Mouse (Mus musculus) regulatory T cell (primary cell): ENCODE results near the gene Nepro.

Experiments
- in situ Hi-C: fragments of 300-600 bp; cut with MboI, MseI; formaldehyde crosslinking; loops from one replicate; pipeline ENCODE4 v1.15.1; 2025; ENCODE audit warnings: high pct_unique_total_duplicates

Nepro gene

GRCm38 (mm10) chr16:44724083-44724787, at the start of gene Nepro:
Nepro (plus strand) TSS chr16:44724301.
- in situ Hi-C loops, result no loop called here

GRCm38 (mm10) chr16:44676357-44676756, 47.7 kb upstream of the Nepro start:
- in situ Hi-C loops, result no loop called here

GRCm38 (mm10) chr16:44679082-44679481, 45.0 kb upstream of the Nepro start:
- in situ Hi-C loops, result no loop called here

GRCm38 (mm10) chr16:44679503-44679971, 44.6 kb upstream of the Nepro start:
- in situ Hi-C loops, result no loop called here

GRCm38 (mm10) chr16:44680756-44681498, 43.2 kb upstream of the Nepro start:
- in situ Hi-C loops, result no loop called here

- in situ Hi-C loops, result no loop called here
These were observed 39.5 kb upstream of the Nepro start for GRCm38 (mm10) chr16:44684646-44685045.

GRCm38 (mm10) chr16:44685401-44685800, 38.7 kb upstream of the Nepro start:
- in situ Hi-C loops, result no loop called here

GRCm38 (mm10) chr16:44686991-44687718, 36.9 kb upstream of the Nepro start:
- in situ Hi-C loops, result no loop called here

- in situ Hi-C loops, result no loop called here
These were observed 36.2 kb upstream of the Nepro start for GRCm38 (mm10) chr16:44687719-44688420.

GRCm38 (mm10) chr16:44688507-44688906, 35.6 kb upstream of the Nepro start:
- in situ Hi-C loops, result no loop called here

GRCm38 (mm10) chr16:44690501-44690900, 33.6 kb upstream of the Nepro start:
- in situ Hi-C loops, result no loop called here

GRCm38 (mm10) chr16:44691066-44691465, 33.0 kb upstream of the Nepro start:
- in situ Hi-C loops, result no loop called here

- in situ Hi-C loops, result no loop called here
These were observed 32.5 kb upstream of the Nepro start for GRCm38 (mm10) chr16:44691561-44692141.

- in situ Hi-C loops, result no loop called here
These were observed 31.6 kb upstream of the Nepro start for GRCm38 (mm10) chr16:44692541-44692940.

GRCm38 (mm10) chr16:44693695-44694094, 30.4 kb upstream of the Nepro start:
- in situ Hi-C loops, result no loop called here

GRCm38 (mm10) chr16:44695214-44695858, 28.8 kb upstream of the Nepro start:
- in situ Hi-C loops, result loop anchor here (5.0 kb wide), 1 partner anchor 208 kb away; no protein-coding TSS in a partner anchor

- in situ Hi-C loops, result loop anchor here (5.0 kb wide), 1 partner anchor 209 kb away; no protein-coding TSS in a partner anchor
These were observed 28.1 kb upstream of the Nepro start for GRCm38 (mm10) chr16:44695859-44696620.

- in situ Hi-C loops, result loop anchor here (5.0 kb wide), 1 partner anchor 210 kb away; no protein-coding TSS in a partner anchor
These were observed 26.5 kb upstream of the Nepro start for GRCm38 (mm10) chr16:44697473-44698205.

GRCm38 (mm10) chr16:44701155-44701554, 22.9 kb upstream of the Nepro start:
- in situ Hi-C loops, result no loop called here
